Comparison of ENCODE assay signal across 11 mouse cellular contexts in genomic region chr5:139409412-139409811, GRCm38 (mm10). TPM values are rescaled to one million over a fixed set of nuclear protein-coding genes. Genes with fewer than 3 reads are reported as not detected.
A peak's percentile ranks its signal among the peaks of the same experiment; 100 is the strongest.
DNase-seq lines count a peak whose midpoint lies in the region; ATAC-seq lines count a peak whose summit lies in the region.
"Had no signal": no experiment of that assay in that cellular context is flagged by ENCODE, and none has a peak within 500 bp of the region (broad histone marks: within the 10 kb centered on the region; RNA-seq: fewer than 3 reads in every experiment).

No protein-coding gene starts in this region.

- H3K9me3 ChIP-seq in liver, embryonic 13.5 days (replicated peaks), result no peaks in the 10 kb centered on the region
- no peaks in the 10 kb centered on the region for H3K9me3 ChIP-seq in liver, embryonic 11.5 days (ENCODE audit: control insufficient read depth, low read length)
- no peaks in the 10 kb centered on the region for H3K9me3 ChIP-seq in kidney, embryonic 16.5 days (ENCODE audit: low read length)
- H3K9me3 ChIP-seq in stomach, embryonic 15.5 days, result no peaks in the 10 kb centered on the region
- H3K9me3 ChIP-seq: G1E had no signal

- H3K27ac ChIP-seq in liver, embryonic 13.5 days, result 0 out of 2 replicates have a peak overlapping the region, but pooled peaks have one; percentile 27
- no peak overlapping the region for H3K27ac ChIP-seq in liver, embryonic 11.5 days (ENCODE audit: low read depth, low read length)
- H3K27ac ChIP-seq in kidney, embryonic 16.5 days (ENCODE audit: low read length), result peak overlapping the region; percentile 36; the same call in 1 of the 2 replicates
- H3K27ac ChIP-seq in stomach, embryonic 15.5 days, result peak overlapping the region; percentile 24; the same call in 1 of the 2 replicates

- no peaks in the 10 kb centered on the region for H3K27me3 ChIP-seq in liver, embryonic 13.5 days
- H3K27me3 ChIP-seq in liver, embryonic 11.5 days (replicated peaks; ENCODE audit: control insufficient read depth, insufficient read depth, low read length), result no peaks in the 10 kb centered on the region
- H3K27me3 ChIP-seq in kidney, embryonic 16.5 days (ENCODE audit: insufficient read depth, low read length), result no peaks in the 10 kb centered on the region
- no peaks in the 10 kb centered on the region for H3K27me3 ChIP-seq in stomach, embryonic 15.5 days (replicated peaks)

- H3K4me2 ChIP-seq in liver, embryonic 13.5 days, result no peak overlapping the region
- no peak overlapping the region for H3K4me2 ChIP-seq in liver, embryonic 11.5 days
- no peak overlapping the region for H3K4me2 ChIP-seq in kidney, embryonic 16.5 days (replicated peaks; ENCODE audit: low read depth, low read length)
- no peak overlapping the region for H3K4me2 ChIP-seq in stomach, embryonic 15.5 days

- no peak for DNase-seq in liver, embryonic 13.5 days
- no peak for DNase-seq in liver, embryonic 11.5 days (ENCODE audit: low spot score)
- DNase-seq in gastrocnemius, postnatal 10 days, result peak; percentile 74
- no peak for DNase-seq in embryo, embryonic 11 days
- no peak for DNase-seq in frontal cortex, postnatal 10 days (ENCODE audit: low spot score in 2 of 2)
- no peak for DNase-seq in embryo, embryonic 9.5 days (ENCODE audit: extremely low spot score)

- H3K4me1 ChIP-seq in liver, embryonic 13.5 days (replicated peaks), result peaks cover 51% of the 10 kb centered on the region
- peaks cover 21% of the 10 kb centered on the region for H3K4me1 ChIP-seq in liver, embryonic 11.5 days (replicated peaks; ENCODE audit: control insufficient read depth, insufficient read depth, low read length)
- peaks cover 51% of the 10 kb centered on the region for H3K4me1 ChIP-seq in kidney, embryonic 16.5 days (ENCODE audit: insufficient read depth, low read length)
- H3K4me1 ChIP-seq in stomach, embryonic 15.5 days, result peaks cover 9% of the 10 kb centered on the region; the same call in 1 of the 2 replicates

- H3K36me3 ChIP-seq in liver, embryonic 13.5 days, result peaks cover 5% of the 10 kb centered on the region; the same call in 1 of the 2 replicates
- no peaks in the 10 kb centered on the region for H3K36me3 ChIP-seq in liver, embryonic 11.5 days (ENCODE audit: control insufficient read depth, insufficient read depth, low read length)
- peaks cover under 1% of the 10 kb centered on the region; the same call in 1 of the 2 replicates for H3K36me3 ChIP-seq in kidney, embryonic 16.5 days (ENCODE audit: insufficient read depth, low read length)
- no peaks in the 10 kb centered on the region for H3K36me3 ChIP-seq in stomach, embryonic 15.5 days

- no peak for ATAC-seq in liver, embryonic 13.5 days (ENCODE audit: low read depth)
- no peak for ATAC-seq in liver, embryonic 11.5 days (replicated peaks; ENCODE audit: low FRiP score)
- ATAC-seq in kidney, embryonic 16.5 days (ENCODE audit: low FRiP score, low TSS enrichment), result peak; percentile 36; the same call in 1 of the 2 replicates
- 0 out of 2 replicates have a peak, but pooled peaks have one; percentile 47 for ATAC-seq in stomach, embryonic 15.5 days (ENCODE audit: insufficient read depth, low FRiP score, low read depth)

- 72% methylated on average over 12 of the region's 12 CpGs for WGBS in liver, embryonic 13.5 days (ENCODE audit: insufficient replicate concordance)
- WGBS in liver, embryonic 11.5 days, result 77% methylated on average over 12 of the region's 12 CpGs
- 61% methylated on average over 12 of the region's 12 CpGs for whole genome bisulfite sequencing in kidney, embryonic 16.5 days
- WGBS in stomach, embryonic 15.5 days, result 63% methylated on average over 12 of the region's 12 CpGs

- no peak overlapping the region for H3K9ac ChIP-seq in liver, embryonic 13.5 days
- H3K9ac ChIP-seq in liver, embryonic 11.5 days (ENCODE audit: low read depth, low read length), result no peak overlapping the region
- H3K9ac ChIP-seq in kidney, embryonic 16.5 days (replicated peaks; ENCODE audit: low read length), result 0 out of 2 replicates have a peak overlapping the region, but pooled peaks have one; percentile 7
- no peak overlapping the region for H3K9ac ChIP-seq in stomach, embryonic 15.5 days

- no peak overlapping the region for H3K4me3 ChIP-seq in liver, embryonic 13.5 days (replicated peaks)
- no peak overlapping the region for H3K4me3 ChIP-seq in liver, embryonic 11.5 days (ENCODE audit: low read depth, low read length)
- H3K4me3 ChIP-seq in kidney, embryonic 16.5 days (ENCODE audit: low read length), result no peak overlapping the region
- no peak overlapping the region for H3K4me3 ChIP-seq in stomach, embryonic 15.5 days (replicated peaks)

RNA-seq across cellular contexts. Expression of gene C130050O18Rik, which starts 4.3 kb away (rescaled TPM):
- polyA plus RNA-seq in liver, embryonic 13.5 days (2015; fragmentation: Nextera tagmentation; extraction: Ambion mirVana), result 0.89 and 1.1 TPM in 2 replicates
- 1.5 and 1.6 TPM in 2 replicates for polyA plus RNA-seq in liver, embryonic 11.5 days (2014; fragmentation: Nextera tagmentation; extraction: Ambion mirVana)
- 1 to 10 TPM; 1.0 to 1.5 TPM for total RNA-seq in gastrocnemius, postnatal 10 days (2021)
- polyA plus RNA-seq in kidney, embryonic 16.5 days (2015; fragmentation: Nextera tagmentation; extraction: Ambion mirVana), result 0.60 and 0.92 TPM in 2 replicates
- 0.72 and 1.1 TPM in 2 replicates for polyA plus RNA-seq in stomach, embryonic 15.5 days (2015; fragmentation: Nextera tagmentation; extraction: Ambion mirVana)

RNA-seq across cellular contexts. Expression of gene Gper1, which starts 13.5 kb away (rescaled TPM):
- 0.17 and 0.31 TPM in 2 replicates for polyA plus RNA-seq in liver, embryonic 13.5 days (2015; fragmentation: Nextera tagmentation; extraction: Ambion mirVana)
- 0.38 and 0.58 TPM in 2 replicates for polyA plus RNA-seq in liver, embryonic 11.5 days (2014; fragmentation: Nextera tagmentation; extraction: Ambion mirVana)
- 1 to 10 TPM; 2.3 to 2.7 TPM for total RNA-seq in gastrocnemius, postnatal 10 days (2021)
- 6.8 and 8.0 TPM in 2 replicates for polyA plus RNA-seq in kidney, embryonic 16.5 days (2015; fragmentation: Nextera tagmentation; extraction: Ambion mirVana)
- 2.0 and 2.7 TPM in 2 replicates for polyA plus RNA-seq in stomach, embryonic 15.5 days (2015; fragmentation: Nextera tagmentation; extraction: Ambion mirVana)
- total RNA-seq: G1E; hematopoietic stem cell, adult 5-6 weeks had no signal
- polyA plus RNA-seq: G1E had no signal

RNA-seq across cellular contexts. Expression of gene Gpr146, which starts 31.9 kb away (rescaled TPM):
- polyA plus RNA-seq in liver, embryonic 13.5 days (2015; fragmentation: Nextera tagmentation; extraction: Ambion mirVana), result 18.8 and 20.2 TPM in 2 replicates
- 13.4 and 15.1 TPM in 2 replicates for polyA plus RNA-seq in liver, embryonic 11.5 days (2014; fragmentation: Nextera tagmentation; extraction: Ambion mirVana)
- total RNA-seq in gastrocnemius, postnatal 10 days (2021), result 10 to 100 TPM; 13.0 to 19.0 TPM
- polyA plus RNA-seq in kidney, embryonic 16.5 days (2015; fragmentation: Nextera tagmentation; extraction: Ambion mirVana), result 6.6 and 6.7 TPM in 2 replicates
- 2.7 and 3.3 TPM in 2 replicates for polyA plus RNA-seq in stomach, embryonic 15.5 days (2015; fragmentation: Nextera tagmentation; extraction: Ambion mirVana)

RNA-seq across cellular contexts. Expression of gene 3110082I17Rik, which starts 50.9 kb away (rescaled TPM):
- polyA plus RNA-seq in liver, embryonic 13.5 days (2015; fragmentation: Nextera tagmentation; extraction: Ambion mirVana), result 26.2 and 26.4 TPM in 2 replicates
- polyA plus RNA-seq in liver, embryonic 11.5 days (2014; fragmentation: Nextera tagmentation; extraction: Ambion mirVana), result 49.4 and 52.0 TPM in 2 replicates
- total RNA-seq in gastrocnemius, postnatal 10 days (2021), result 10 to 100 TPM; 11.8 to 12.2 TPM
- polyA plus RNA-seq in kidney, embryonic 16.5 days (2015; fragmentation: Nextera tagmentation; extraction: Ambion mirVana), result 44.1 and 46.1 TPM in 2 replicates
- polyA plus RNA-seq in stomach, embryonic 15.5 days (2015; fragmentation: Nextera tagmentation; extraction: Ambion mirVana), result 37.2 and 38.7 TPM in 2 replicates

RNA-seq across cellular contexts. Expression of gene Cyp2w1, which starts 57.0 kb away (rescaled TPM):
- not detected in 2 replicates for polyA plus RNA-seq in liver, embryonic 13.5 days (2015; fragmentation: Nextera tagmentation; extraction: Ambion mirVana)
- not detected in 2 replicates for polyA plus RNA-seq in liver, embryonic 11.5 days (2014; fragmentation: Nextera tagmentation; extraction: Ambion mirVana)
- total RNA-seq in gastrocnemius, postnatal 10 days (2021), result not detected
- polyA plus RNA-seq in kidney, embryonic 16.5 days (2015; fragmentation: Nextera tagmentation; extraction: Ambion mirVana), result not detected in 2 replicates
- 8.5 and 11.6 TPM in 2 replicates for polyA plus RNA-seq in stomach, embryonic 15.5 days (2015; fragmentation: Nextera tagmentation; extraction: Ambion mirVana)
- total RNA-seq: G1E; hematopoietic stem cell, adult 5-6 weeks had no signal
- polyA plus RNA-seq: G1E; spleen, adult 2 months had no signal

Comparison
In these comparisons a context has a peak if more than half of its experiments do, and no peak if none do; other contexts are left out.
1. ATAC-seq: peak in kidney, embryonic 16.5 days (single experiment) and stomach, embryonic 15.5 days (single experiment); none in liver, embryonic 13.5 days (single experiment) and liver, embryonic 11.5 days (single experiment).